Mouse (Mus musculus) retina, adult 2 months (tissue): Measurements from ENCODE around the gene Pdia2.

ENCODE experiments used
- DNase-seq: peaks from one replicate; pipeline ENCODE4 v3.0.0-alpha.2; 2012; ENCODE audit warnings: low read depth, low spot score

Gene Pdia2

GRCm38 (mm10) chr17:26198892-26199291 is at the start of gene Pdia2:
Gene Pdia2 (minus strand): TSS chr17:26199087.
- DNase-seq, result no peak

- DNase-seq, result peak; percentile 94
Measured at GRCm38 (mm10) chr17:26244101-26244841, 45.4 kb upstream of the Pdia2 start, which contains the start of gene Fam234a. Gene Fam234a (minus strand): TSS chr17:26244242.

- peak; percentile 38 for DNase-seq
Measured at GRCm38 (mm10) chr17:26243471-26244100, 44.7 kb upstream of the Pdia2 start.

GRCm38 (mm10) chr17:26240990-26241389 is 42.1 kb upstream of the Pdia2 start:
- DNase-seq, result no peak

- no peak for DNase-seq
Measured at GRCm38 (mm10) chr17:26240120-26240790, 41.4 kb upstream of the Pdia2 start.

GRCm38 (mm10) chr17:26239551-26239950 is 40.7 kb upstream of the Pdia2 start:
- DNase-seq, result no peak

- DNase-seq, result no peak
Measured at GRCm38 (mm10) chr17:26237667-26238066, 38.8 kb upstream of the Pdia2 start.

- DNase-seq, result no peak
Measured at GRCm38 (mm10) chr17:26235077-26235815, 36.4 kb upstream of the Pdia2 start.

GRCm38 (mm10) chr17:26234386-26234785 is 35.5 kb upstream of the Pdia2 start:
- no peak for DNase-seq

GRCm38 (mm10) chr17:26232863-26233262 is 34.0 kb upstream of the Pdia2 start:
- DNase-seq, result no peak

GRCm38 (mm10) chr17:26231156-26231555 is 32.3 kb upstream of the Pdia2 start:
- DNase-seq, result no peak

GRCm38 (mm10) chr17:26229776-26230175 is 30.9 kb upstream of the Pdia2 start:
- no peak for DNase-seq

GRCm38 (mm10) chr17:26225150-26225549 is 26.3 kb upstream of the Pdia2 start:
- DNase-seq, result no peak

GRCm38 (mm10) chr17:26221508-26221907 is 22.6 kb upstream of the Pdia2 start:
- DNase-seq, result no peak

GRCm38 (mm10) chr17:26212681-26213080 is 13.8 kb upstream of the Pdia2 start:
- no peak for DNase-seq

GRCm38 (mm10) chr17:26212241-26212640 is 13.4 kb upstream of the Pdia2 start:
- no peak for DNase-seq

- DNase-seq, result no peak
Measured at GRCm38 (mm10) chr17:26207686-26208085, 8.8 kb upstream of the Pdia2 start, which contains the start of gene Arhgdig. Gene Arhgdig (minus strand): TSS chr17:26207786.

GRCm38 (mm10) chr17:26206392-26206791 is 7.5 kb upstream of the Pdia2 start:
- no peak for DNase-seq

GRCm38 (mm10) chr17:26204766-26205165 is 5.9 kb upstream of the Pdia2 start:
- DNase-seq, result no peak

- no peak for DNase-seq
Measured at GRCm38 (mm10) chr17:26203321-26203811, 4.5 kb upstream of the Pdia2 start.

GRCm38 (mm10) chr17:26202737-26203136 is 3.9 kb upstream of the Pdia2 start, which contains the start of gene Rgs11:
Gene Rgs11 (plus strand): TSS chr17:26202951.
- no peak for DNase-seq

- no peak for DNase-seq
Measured at GRCm38 (mm10) chr17:26201998-26202397, 3.1 kb upstream of the Pdia2 start.
